In genomic region chr13:94173633-94174576, GRCm38 (mm10) we compare ENCODE assay signal across 8 mouse cellular contexts.
A peak's percentile ranks its signal among the peaks of the same experiment; 100 is the strongest.
DNase-seq lines count a peak whose midpoint lies in the region.

No protein-coding gene starts in this region.

- no peak overlapping the region for H3K27ac ChIP-seq in brown adipose tissue, adult 24 weeks (replicated peaks; ENCODE audit: low read depth, low read length)

- H3K4me3 ChIP-seq in brown adipose tissue, adult 24 weeks (ENCODE audit: insufficient read depth, low read depth, low read length): peak overlapping the region; percentile 46
- peak overlapping the region; percentile 64 for H3K4me3 ChIP-seq in erythroblast, embryonic 14.5 days (replicated peaks)

- no peaks in the 10 kb centered on the region for H3K9me3 ChIP-seq in erythroblast, embryonic 14.5 days (ENCODE audit: control insufficient read depth, low read length)

- intact Hi-C loops in heart, postnatal 10 days (cut with DNase I): no loop called here

- DNase-seq in adrenal gland, adult (ENCODE audit: inconsistent age in 2 of 2, low spot score in 1 of 2): peak; percentile 65 to 90
- DNase-seq in adrenal gland, postnatal 4 days (ENCODE audit: low spot score in 2 of 2): no peak
- DNase-seq in heart, postnatal 10 days: peak; percentile 62 to 68
- peak; percentile 50 to 58 for DNase-seq in kidney, postnatal 36 days
- DNase-seq in lung, postnatal 36 days: peak; percentile 20
- peak; percentile 65 for DNase-seq in retina, postnatal 1 day

- peaks cover 8% of the 10 kb centered on the region for H3K4me1 ChIP-seq in brown adipose tissue, adult 24 weeks (ENCODE audit: control insufficient read depth, insufficient read depth, insufficient read length, low read length)
- H3K4me1 ChIP-seq in erythroblast, embryonic 14.5 days (ENCODE audit: control insufficient read depth): peaks cover 44% of the 10 kb centered on the region

- H3K27me3 ChIP-seq in erythroblast, embryonic 14.5 days (ENCODE audit: control insufficient read depth): peaks cover 25% of the 10 kb centered on the region

- no peaks in the 10 kb centered on the region for H3K36me3 ChIP-seq in erythroblast, embryonic 14.5 days (ENCODE audit: control insufficient read depth)

Comparison
In these comparisons a context has a peak if more than half of its experiments do, and no peak if none do; other contexts are left out.
1. DNase-seq: peak in adrenal gland, adult (2 of 2), heart, postnatal 10 days (2 of 2), kidney, postnatal 36 days (2 of 2), lung, postnatal 36 days (single experiment) and retina, postnatal 1 day (single experiment); none in adrenal gland, postnatal 4 days (0 of 2).